Mouse (Mus musculus): ENCODE results near the gene Lamtor4. TPM values are rescaled to one million over a fixed set of nuclear protein-coding genes. Genes with fewer than 3 reads are reported as not detected.
A peak's percentile ranks its signal among the peaks of the same experiment; 100 is the strongest.

The Lamtor4 gene
- polyA plus RNA-seq, 1 experiment from 2014 or later, result 54.4 TPM

- no peak overlapping the region for H3K4me2 ChIP-seq (replicated peaks; ENCODE audit: low read depth, low read length)
- WGBS, result 90% methylated on average over 10 of the region's 10 CpGs
- no peaks in the 10 kb centered on the region for H3K27me3 ChIP-seq (ENCODE audit: control insufficient read depth, insufficient read depth, low read length)
- ATAC-seq (ENCODE audit: low FRiP score), result no peak
- peaks cover 7% of the 10 kb centered on the region; the same call in 1 of the 2 replicates for H3K36me3 ChIP-seq (ENCODE audit: control insufficient read depth, insufficient read depth, low read length)
- no peak overlapping the region for H3K4me3 ChIP-seq (ENCODE audit: low read depth, low read length)
- no peaks in the 10 kb centered on the region for H3K9me3 ChIP-seq (ENCODE audit: control insufficient read depth, low read length)
- H3K9ac ChIP-seq (ENCODE audit: low read depth, low read length), result no peak overlapping the region
- H3K4me1 ChIP-seq (replicated peaks; ENCODE audit: control insufficient read depth, insufficient read depth, low read length), result peaks cover 3% of the 10 kb centered on the region
- DNase-seq (ENCODE audit: low spot score), result no peak
- no peak overlapping the region for H3K27ac ChIP-seq (ENCODE audit: low read depth, low read length)
Measured at GRCm38 (mm10) chr5:138256966-138257584, 1.8 kb downstream of the Lamtor4 start.

GRCm38 (mm10) chr5:138257585-138257978, 2.3 kb downstream of the Lamtor4 start:
- no peak for ATAC-seq (ENCODE audit: low FRiP score)
- Histone ChIP-seq H3K4me1 (replicated peaks; ENCODE audit: control insufficient read depth, insufficient read depth, low read length) (peaks cover 6% of the 10 kb centered on the region), H3K36me3 (ENCODE audit: control insufficient read depth, insufficient read depth, low read length) (peaks cover 7% of the 10 kb centered on the region; the same call in 1 of the 2 replicates), H3K27ac (ENCODE audit: low read depth, low read length) (no peak overlapping the region), H3K9me3 (ENCODE audit: control insufficient read depth, low read length) (no peaks in the 10 kb centered on the region), H3K27me3 (ENCODE audit: control insufficient read depth, insufficient read depth, low read length) (no peaks in the 10 kb centered on the region), H3K4me2 (replicated peaks; ENCODE audit: low read depth, low read length) (no peak overlapping the region), H3K4me3 (ENCODE audit: low read depth, low read length) (no peak overlapping the region), H3K9ac (ENCODE audit: low read depth, low read length) (no peak overlapping the region)
- WGBS, result 90% methylated on average over 4 of the region's 4 CpGs
- DNase-seq (ENCODE audit: low spot score), result no peak

DNA sequence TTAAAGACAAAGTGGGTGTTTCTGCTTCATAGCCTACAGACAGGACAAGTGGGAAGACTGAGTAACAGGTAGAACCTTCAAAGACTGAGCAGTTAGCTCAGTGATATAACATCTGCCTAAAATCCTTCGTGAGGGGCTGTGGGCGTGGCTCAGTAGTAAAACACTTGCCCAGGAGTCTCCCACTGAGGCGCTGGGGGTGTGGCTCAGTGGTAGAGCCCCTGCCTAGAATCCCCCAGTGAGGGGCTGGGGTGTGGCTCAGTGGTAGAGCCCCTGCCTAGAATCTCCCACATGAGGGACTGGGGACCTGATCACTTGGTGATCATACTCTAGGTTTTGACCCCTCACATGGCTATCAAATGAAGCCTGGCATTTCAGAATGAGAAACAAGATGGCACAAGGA, 2.8 kb downstream of the Lamtor4 start:
- Histone ChIP-seq H3K4me1 (replicated peaks; ENCODE audit: control insufficient read depth, insufficient read depth, low read length) (peaks cover 8% of the 10 kb centered on the region), H3K36me3 (ENCODE audit: control insufficient read depth, insufficient read depth, low read length) (peaks cover 7% of the 10 kb centered on the region; the same call in 1 of the 2 replicates), H3K9ac (ENCODE audit: low read depth, low read length) (no peak overlapping the region), H3K27me3 (ENCODE audit: control insufficient read depth, insufficient read depth, low read length) (no peaks in the 10 kb centered on the region), H3K9me3 (ENCODE audit: control insufficient read depth, low read length) (no peaks in the 10 kb centered on the region), H3K4me2 (replicated peaks; ENCODE audit: low read depth, low read length) (no peak overlapping the region), H3K27ac (ENCODE audit: low read depth, low read length) (no peak overlapping the region), H3K4me3 (ENCODE audit: low read depth, low read length) (no peak overlapping the region)
- no peak for ATAC-seq (ENCODE audit: low FRiP score)
- 97% methylated on average over 3 of the region's 3 CpGs for WGBS
- no peak for DNase-seq (ENCODE audit: low spot score)

DNA sequence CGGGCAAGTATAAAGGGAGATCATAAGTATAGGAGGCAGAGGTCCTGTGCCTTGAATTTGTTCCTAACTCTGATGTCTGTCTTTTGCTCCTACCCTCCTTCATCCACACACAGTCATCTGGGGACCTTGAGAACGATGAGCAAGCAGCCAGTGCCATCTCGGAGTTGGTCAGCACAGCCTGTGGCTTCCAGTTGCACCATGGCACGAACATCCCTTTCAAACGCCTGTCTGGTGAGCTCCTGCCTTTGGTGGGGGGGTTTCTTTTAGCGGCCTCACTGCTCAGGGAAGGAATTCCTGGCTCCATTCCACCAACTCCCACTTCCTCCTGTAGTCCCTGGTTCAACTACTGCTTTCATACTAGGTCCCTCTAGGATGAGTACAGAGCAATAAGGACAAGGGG, 3.3 kb downstream of the Lamtor4 start:
- 83% methylated on average over 6 of the region's 6 CpGs for WGBS
- Histone ChIP-seq H3K36me3 (ENCODE audit: control insufficient read depth, insufficient read depth, low read length) (peaks cover 7% of the 10 kb centered on the region; the same call in 1 of the 2 replicates), H3K4me1 (replicated peaks; ENCODE audit: control insufficient read depth, insufficient read depth, low read length) (peaks cover 10% of the 10 kb centered on the region), H3K27me3 (ENCODE audit: control insufficient read depth, insufficient read depth, low read length) (no peaks in the 10 kb centered on the region), H3K4me2 (replicated peaks; ENCODE audit: low read depth, low read length) (no peak overlapping the region), H3K27ac (ENCODE audit: low read depth, low read length) (no peak overlapping the region), H3K9me3 (ENCODE audit: control insufficient read depth, low read length) (no peaks in the 10 kb centered on the region), H3K4me3 (ENCODE audit: low read depth, low read length) (no peak overlapping the region), H3K9ac (ENCODE audit: low read depth, low read length) (no peak overlapping the region)
- DNase-seq (ENCODE audit: low spot score), result no peak
- ATAC-seq (ENCODE audit: low FRiP score), result no peak

DNA sequence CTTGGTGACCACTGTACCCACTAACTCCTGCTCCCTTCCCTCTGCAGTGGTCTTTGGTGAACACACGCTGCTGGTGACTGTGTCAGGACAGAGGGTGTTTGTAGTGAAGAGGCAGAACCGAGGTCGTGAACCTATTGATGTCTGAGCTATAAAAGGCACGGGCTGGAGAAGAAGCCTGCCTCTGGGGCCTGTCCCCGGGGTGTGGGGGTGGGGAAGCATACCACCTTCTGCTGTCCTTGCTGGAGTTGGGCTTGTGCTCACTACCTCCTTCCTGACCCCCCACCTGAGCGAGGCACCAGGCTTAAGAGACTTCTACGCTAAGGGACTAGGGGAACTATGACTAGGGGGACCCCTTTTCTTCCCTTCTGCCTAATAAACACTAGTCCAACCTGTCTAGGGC, 3.7 kb downstream of the Lamtor4 start:
- no peak for ATAC-seq (ENCODE audit: low FRiP score)
- Histone ChIP-seq H3K9me3 (ENCODE audit: control insufficient read depth, low read length) (no peaks in the 10 kb centered on the region), H3K4me3 (ENCODE audit: low read depth, low read length) (no peak overlapping the region), H3K36me3 (ENCODE audit: control insufficient read depth, insufficient read depth, low read length) (peaks cover 7% of the 10 kb centered on the region; the same call in 1 of the 2 replicates), H3K27me3 (ENCODE audit: control insufficient read depth, insufficient read depth, low read length) (no peaks in the 10 kb centered on the region), H3K4me1 (replicated peaks; ENCODE audit: control insufficient read depth, insufficient read depth, low read length) (peaks cover 10% of the 10 kb centered on the region), H3K4me2 (replicated peaks; ENCODE audit: low read depth, low read length) (no peak overlapping the region), H3K9ac (ENCODE audit: low read depth, low read length) (no peak overlapping the region), H3K27ac (ENCODE audit: low read depth, low read length) (no peak overlapping the region)
- 80% methylated on average over 7 of the region's 7 CpGs for WGBS
- DNase-seq (ENCODE audit: low spot score), result no peak

DNA sequence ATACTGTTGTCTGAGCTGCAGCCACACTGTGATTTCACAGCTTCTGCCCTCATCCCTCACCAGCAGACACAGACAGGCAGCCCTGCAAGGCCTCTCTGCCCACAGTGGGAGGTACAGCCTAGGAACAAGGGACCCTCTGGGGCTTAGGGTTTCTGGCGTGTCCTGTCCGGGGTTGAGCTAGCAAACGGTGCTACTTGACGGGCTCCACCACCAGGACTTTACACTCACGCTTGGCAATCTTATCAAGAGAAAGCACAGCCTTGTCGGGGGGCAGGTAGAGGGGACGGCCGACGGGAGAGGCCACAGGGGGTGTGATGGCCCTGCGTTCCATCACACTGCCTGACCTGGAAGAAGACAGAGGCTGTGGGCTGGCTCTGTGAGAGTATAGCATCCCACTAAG, 4.8 kb downstream of the Lamtor4 start:
- WGBS, result 91% methylated on average over 10 of the region's 10 CpGs
- peaks cover 7% of the 10 kb centered on the region; the same call in 1 of the 2 replicates for H3K36me3 ChIP-seq (ENCODE audit: control insufficient read depth, insufficient read depth, low read length)
- ATAC-seq (ENCODE audit: low FRiP score), result no peak

DNA sequence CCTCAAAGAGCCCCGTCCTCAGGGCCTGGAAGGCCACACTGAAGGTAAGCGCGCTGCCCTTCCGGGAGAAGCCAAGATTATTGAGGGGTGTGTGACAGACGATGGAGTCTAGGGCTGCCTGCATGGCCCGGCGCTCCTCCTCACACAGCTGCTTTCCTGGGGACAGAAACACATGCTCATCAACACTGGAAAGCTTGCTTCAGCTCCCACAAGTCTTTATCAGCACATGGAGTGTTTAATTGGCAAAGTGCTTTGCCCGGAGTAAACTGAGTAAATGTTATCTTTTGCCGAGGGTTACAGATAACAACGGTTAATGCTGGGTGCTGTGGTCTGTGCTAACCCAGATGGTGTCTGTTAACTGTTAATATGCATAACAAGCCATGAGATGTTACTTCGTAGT, 5.6 kb downstream of the Lamtor4 start:
- DNase-seq (ENCODE audit: low spot score) (no peak), ATAC-seq (ENCODE audit: low FRiP score) (no peak)
- Histone ChIP-seq H3K4me3 (ENCODE audit: low read depth, low read length) (no peak overlapping the region), H3K36me3 (ENCODE audit: control insufficient read depth, insufficient read depth, low read length) (peaks cover 7% of the 10 kb centered on the region; the same call in 1 of the 2 replicates), H3K27ac (ENCODE audit: low read depth, low read length) (no peak overlapping the region), H3K9ac (ENCODE audit: low read depth, low read length) (no peak overlapping the region), H3K9me3 (ENCODE audit: control insufficient read depth, low read length) (no peaks in the 10 kb centered on the region), H3K4me2 (replicated peaks; ENCODE audit: low read depth, low read length) (no peak overlapping the region), H3K4me1 (replicated peaks; ENCODE audit: control insufficient read depth, insufficient read depth, low read length) (peaks cover 12% of the 10 kb centered on the region), H3K27me3 (ENCODE audit: control insufficient read depth, insufficient read depth, low read length) (no peaks in the 10 kb centered on the region)
- WGBS, result 93% methylated on average over 11 of the region's 11 CpGs

More for the DNA sequence above, 4.8 kb downstream of the Lamtor4 start:
- DNase-seq (ENCODE audit: low spot score), result no peak
- H3K4me3 ChIP-seq (ENCODE audit: low read depth, low read length), result no peak overlapping the region
- no peak overlapping the region for H3K4me2 ChIP-seq (replicated peaks; ENCODE audit: low read depth, low read length)
- no peaks in the 10 kb centered on the region for H3K9me3 ChIP-seq (ENCODE audit: control insufficient read depth, low read length)
- H3K4me1 ChIP-seq (replicated peaks; ENCODE audit: control insufficient read depth, insufficient read depth, low read length), result peaks cover 12% of the 10 kb centered on the region
- H3K27me3 ChIP-seq (ENCODE audit: control insufficient read depth, insufficient read depth, low read length), result no peaks in the 10 kb centered on the region
- H3K9ac ChIP-seq (ENCODE audit: low read depth, low read length), result no peak overlapping the region
- H3K27ac ChIP-seq (ENCODE audit: low read depth, low read length), result no peak overlapping the region

DNA sequence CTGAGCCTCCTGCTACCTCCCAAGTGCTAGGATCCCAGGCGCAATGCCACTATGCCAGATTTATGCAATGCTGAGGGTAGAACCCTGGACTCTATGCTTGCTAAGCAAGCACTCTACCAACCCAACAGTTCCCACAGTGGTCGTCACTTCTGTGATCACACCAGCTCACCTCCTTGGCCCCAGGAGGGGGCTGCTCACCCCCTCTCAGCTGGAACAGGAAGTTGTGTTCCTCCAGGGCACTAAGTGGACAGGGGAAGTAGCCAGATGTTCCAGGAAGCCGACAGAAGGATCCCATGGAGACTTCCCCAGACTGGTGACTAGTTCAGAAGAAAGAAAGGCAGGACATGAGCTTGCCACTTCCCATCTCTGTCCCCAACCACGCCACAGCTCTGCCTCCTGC, 6.7 kb downstream of the Lamtor4 start:
- no peaks in the 10 kb centered on the region for H3K27me3 ChIP-seq (ENCODE audit: control insufficient read depth, insufficient read depth, low read length)
- peaks cover 8% of the 10 kb centered on the region for H3K4me1 ChIP-seq (replicated peaks; ENCODE audit: control insufficient read depth, insufficient read depth, low read length)
- peaks cover 7% of the 10 kb centered on the region; the same call in 1 of the 2 replicates for H3K36me3 ChIP-seq (ENCODE audit: control insufficient read depth, insufficient read depth, low read length)
- H3K4me3 ChIP-seq (ENCODE audit: low read depth, low read length), result no peak overlapping the region
- WGBS, result 82% methylated on average over 4 of the region's 4 CpGs
- H3K9me3 ChIP-seq (ENCODE audit: control insufficient read depth, low read length), result no peaks in the 10 kb centered on the region
- ATAC-seq (ENCODE audit: low FRiP score), result no peak
- H3K27ac ChIP-seq (ENCODE audit: low read depth, low read length), result no peak overlapping the region
- no peak overlapping the region for H3K4me2 ChIP-seq (replicated peaks; ENCODE audit: low read depth, low read length)
- no peak overlapping the region for H3K9ac ChIP-seq (ENCODE audit: low read depth, low read length)
- DNase-seq (ENCODE audit: low spot score), result no peak

GRCm38 (mm10) chr5:138262582-138263240, 7.4 kb downstream of the Lamtor4 start:
- DNase-seq (ENCODE audit: low spot score) (no peak), ATAC-seq (ENCODE audit: low FRiP score) (0 out of 2 replicates have a peak, but pooled peaks have one; percentile 3)
- Histone ChIP-seq H3K4me3 (ENCODE audit: low read depth, low read length) (peak overlapping the region; percentile 90), H3K9ac (ENCODE audit: low read depth, low read length) (peak overlapping the region; percentile 84), H3K4me1 (replicated peaks; ENCODE audit: control insufficient read depth, insufficient read depth, low read length) (peaks cover 8% of the 10 kb centered on the region), H3K27ac (ENCODE audit: low read depth, low read length) (no peak overlapping the region), H3K36me3 (ENCODE audit: control insufficient read depth, insufficient read depth, low read length) (peaks cover 7% of the 10 kb centered on the region; the same call in 1 of the 2 replicates), H3K4me2 (replicated peaks; ENCODE audit: low read depth, low read length) (peak overlapping the region; percentile 97), H3K9me3 (ENCODE audit: control insufficient read depth, low read length) (no peaks in the 10 kb centered on the region), H3K27me3 (ENCODE audit: control insufficient read depth, insufficient read depth, low read length) (no peaks in the 10 kb centered on the region)
- WGBS, result 66% methylated on average over 18 of the region's 18 CpGs

Data from hindbrain, embryonic 11.5 days (tissue).